Mouse (Mus musculus) colon, adult 2 months (tissue): ENCODE measurements around the gene Stk36. TPM values are rescaled to one million over a fixed set of nuclear protein-coding genes. Genes with fewer than 3 reads are reported as not detected.

Experiments
- polyA plus RNA-seq: library from polyadenylated mRNA; depleted of rRNA; stranded (reverse); fragments of >200 nt; gene quantifications from 2 replicates; pipeline ENCODE4 v1.2.3, GENCODE M21; 2012; rRNA removed

The Stk36 gene
- 1.9 and 4.1 TPM in 2 replicates for polyA plus RNA-seq

GRCm38 (mm10) chr1:74601267-74601962, at the start of gene Stk36, which contains the start of gene Rnf25:
Gene Stk36 (plus strand): TSS chr1:74601445.
Gene Rnf25 (minus strand): TSS chr1:74601397.

GRCm38 (mm10) chr1:74587773-74588445, 13.3 kb upstream of the Stk36 start, which contains the start of the genes Zfp142 and Bcs1l:
Gene Zfp142 (minus strand): TSS chr1:74588246.
Gene Bcs1l (plus strand): TSS chr1:74588289.

GRCm38 (mm10) chr1:74661448-74662195, 60.4 kb downstream of the Stk36 start, which contains the start of gene Ttll4:
Gene Ttll4 (plus strand): TSS chr1:74661745.

Other genes with a start within 250 kb of the Stk36 start
- gene Catip, start 239.3 kb upstream of the Stk36 start, polyA plus RNA-seq, result 0.74 and 0.82 TPM in 2 replicates
- 24.8 and 26.6 TPM in 2 replicates for gene Slc11a1, start 226.2 kb upstream of the Stk36 start, polyA plus RNA-seq
- 118 and 150 TPM in 2 replicates for gene Ctdsp1, start 209.9 kb upstream of the Stk36 start, polyA plus RNA-seq
- gene Vil1, start 192.1 kb upstream of the Stk36 start, polyA plus RNA-seq, result 160 and 174 TPM in 2 replicates
- gene Cnot9, start 95.4 kb upstream of the Stk36 start, polyA plus RNA-seq, result 15.5 and 16.0 TPM in 2 replicates
- 0.39 and 0.48 TPM in 2 replicates for gene Plcd4, start 58.6 kb upstream of the Stk36 start, polyA plus RNA-seq
- gene Usp37, start 57.2 kb upstream of the Stk36 start, polyA plus RNA-seq, result 2.5 and 3.0 TPM in 2 replicates
- 10.1 and 10.3 TPM in 2 replicates for gene Zfp142, start 13.2 kb upstream of the Stk36 start, polyA plus RNA-seq
- 11.6 and 12.0 TPM in 2 replicates for gene Bcs1l, start 13.2 kb upstream of the Stk36 start, polyA plus RNA-seq
- 31.5 and 35.7 TPM in 2 replicates for gene Rnf25, start within 50 bp of the Stk36 start, polyA plus RNA-seq
- gene Ttll4, start 60.3 kb downstream of the Stk36 start, polyA plus RNA-seq, result 9.9 and 11.5 TPM in 2 replicates
- gene Cyp27a1, start 112.1 kb downstream of the Stk36 start, polyA plus RNA-seq, result 18.0 and 21.2 TPM in 2 replicates
- gene Prkag3, start 147.8 kb downstream of the Stk36 start, polyA plus RNA-seq, result 0.24 and 0.26 TPM in 2 replicates
- gene Wnt6, start 170.4 kb downstream of the Stk36 start, polyA plus RNA-seq, result 4.8 and 5.1 TPM in 2 replicates
- gene Wnt10a, start 190.1 kb downstream of the Stk36 start, polyA plus RNA-seq, result 0.10 and 0.15 TPM in 2 replicates